Mouse (Mus musculus): Measurements from ENCODE around the gene Ndufaf7. TPM values are rescaled to one million over a fixed set of nuclear protein-coding genes. Genes with fewer than 3 reads are reported as not detected.

Gene Ndufaf7
- polyA plus RNA-seq, 1 experiment from 2014 or later: 53.3 TPM

Other genes starting within 250 kb of the Ndufaf7 start
- 7.3 and 7.7 TPM in 2 replicates for gene Strn, start 199.9 kb upstream of the Ndufaf7 start, polyA plus RNA-seq (2014; fragmentation: Nextera tagmentation; extraction: Ambion mirVana)
- gene Heatr5b, start 101.8 kb upstream of the Ndufaf7 start, polyA plus RNA-seq (2014; fragmentation: Nextera tagmentation; extraction: Ambion mirVana): 18.9 and 21.3 TPM in 2 replicates
- gene Gpatch11, start 101.6 kb upstream of the Ndufaf7 start, polyA plus RNA-seq (2014; fragmentation: Nextera tagmentation; extraction: Ambion mirVana): 35.2 and 46.4 TPM in 2 replicates
- gene Eif2ak2, start 54.6 kb upstream of the Ndufaf7 start, polyA plus RNA-seq (2014; fragmentation: Nextera tagmentation; extraction: Ambion mirVana): 3.2 and 3.3 TPM in 2 replicates
- gene Sult6b1, start 30.1 kb upstream of the Ndufaf7 start, polyA plus RNA-seq (2014; fragmentation: Nextera tagmentation; extraction: Ambion mirVana): 0.11 TPM in 1 of 2 replicates, not detected in the other
- 99.3 and 109 TPM in 2 replicates for gene Cebpzos, start 20.6 kb upstream of the Ndufaf7 start, polyA plus RNA-seq (2014; fragmentation: Nextera tagmentation; extraction: Ambion mirVana)
- gene Cebpz, start 70 bp upstream of the Ndufaf7 start, polyA plus RNA-seq (2014; fragmentation: Nextera tagmentation; extraction: Ambion mirVana): 56.8 and 57.6 TPM in 2 replicates
- 45.7 and 46.8 TPM in 2 replicates for gene Prkd3, start 83.7 kb downstream of the Ndufaf7 start, polyA plus RNA-seq (2014; fragmentation: Nextera tagmentation; extraction: Ambion mirVana)
- gene Qpct, start 114.8 kb downstream of the Ndufaf7 start, polyA plus RNA-seq (2014; fragmentation: Nextera tagmentation; extraction: Ambion mirVana): 6.4 and 7.5 TPM in 2 replicates

Data from neural tube, embryonic 11.5 days (tissue).